Mouse (Mus musculus): ENCODE data around the gene Cwf19l1. TPM values are rescaled to one million over a fixed set of nuclear protein-coding genes. Genes with fewer than 3 reads are reported as not detected.

Cwf19l1 gene
- polyA plus RNA-seq (2014; fragmentation: Nextera tagmentation; extraction: Ambion mirVana): 22.4 and 26.1 TPM in 2 replicates

DNA sequence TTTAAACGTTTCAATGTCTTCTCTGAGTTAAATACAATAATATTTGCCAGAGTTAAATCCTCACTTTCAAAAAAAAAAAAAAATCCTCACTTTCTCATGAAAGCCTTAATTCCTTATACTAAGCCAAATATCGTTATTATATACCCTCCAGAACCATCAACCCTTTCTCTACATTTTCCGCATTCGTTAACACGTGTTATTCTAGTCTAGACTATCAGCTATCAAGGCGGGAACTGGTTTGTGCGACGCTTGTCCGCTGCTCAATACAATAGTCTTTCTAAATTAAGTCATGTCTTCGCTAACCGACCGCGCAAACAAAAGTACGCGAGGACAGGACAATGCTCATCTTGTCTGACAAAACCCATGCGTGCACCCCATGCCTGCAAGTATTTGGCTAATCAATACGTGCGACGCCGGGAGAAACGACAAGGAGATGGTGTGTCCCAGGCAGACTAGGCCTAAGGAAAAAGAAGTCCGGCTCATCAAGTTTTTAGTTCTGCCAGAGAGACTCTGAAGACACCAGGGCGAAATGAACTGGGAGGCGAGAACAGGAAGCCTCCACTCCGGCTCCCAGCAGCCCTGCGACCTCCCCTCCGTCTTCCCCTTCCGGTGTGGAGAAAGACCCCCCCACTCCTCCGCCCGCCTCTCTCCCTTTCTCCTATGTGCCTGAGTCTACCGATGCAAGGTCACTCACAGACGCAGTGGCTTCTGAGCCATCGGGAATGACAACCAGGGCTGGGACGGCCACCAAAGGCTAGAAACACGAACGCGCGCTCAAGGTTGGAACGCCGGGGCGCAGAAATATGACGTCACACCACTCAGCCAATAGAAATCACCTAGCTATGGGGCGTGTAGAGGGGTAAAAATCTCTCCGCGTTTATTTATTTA, at the start of gene Cwf19l1:
Gene Cwf19l1 (minus strand): TSS at position 805 of the 888 bp plus-strand sequence.
- no peaks in the 10 kb centered on the region for H3K27me3 ChIP-seq (ENCODE audit: control insufficient read depth, insufficient read depth, low read length)
- peak within 1 kb of the TSS; percentile 53 for H3K4me3 ChIP-seq (ENCODE audit: low read depth, low read length)
- peak; percentile 83 for ATAC-seq (replicated peaks; ENCODE audit: insufficient number of reproducible peaks, low FRiP score, low TSS enrichment)
- peak within 1 kb of the TSS; percentile 69 for H3K4me2 ChIP-seq
- WGBS (ENCODE audit: insufficient replicate concordance): under 1% methylated on average over 45 of the region's 45 CpGs
- peak within 1 kb of the TSS; percentile 76 for H3K9ac ChIP-seq (ENCODE audit: low read depth, low read length)
- H3K27ac ChIP-seq (ENCODE audit: low read depth, low read length): peak within 1 kb of the TSS; percentile 93
- H3K36me3 ChIP-seq (ENCODE audit: control insufficient read depth, insufficient read depth, low read length): peaks cover 12% of the 10 kb centered on the region; the same call in 1 of the 2 replicates
- no peaks in the 10 kb centered on the region for H3K9me3 ChIP-seq (replicated peaks; ENCODE audit: control insufficient read depth, low read length)
- peaks cover 6% of the 10 kb centered on the region for H3K4me1 ChIP-seq (ENCODE audit: control insufficient read depth, insufficient read depth, low read length)

DNA sequence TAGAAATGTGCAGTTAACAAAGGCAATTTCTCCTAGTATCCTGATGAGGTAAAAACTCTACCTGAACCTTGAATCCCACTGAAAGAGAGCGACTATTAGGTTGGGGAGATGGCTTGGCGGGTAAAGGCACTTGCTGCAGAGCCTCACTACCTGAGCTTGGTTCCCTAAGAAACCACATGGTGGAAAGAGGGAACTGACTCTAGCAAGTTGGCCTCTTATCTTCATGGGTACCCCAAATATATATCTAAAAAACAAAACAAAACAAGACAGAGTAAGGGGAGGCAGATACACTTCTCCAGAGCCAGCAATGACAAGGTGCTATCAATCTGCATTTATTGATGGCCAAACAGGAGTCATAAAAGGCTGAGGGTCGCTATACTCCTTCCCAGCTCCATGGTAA, 48.3 kb upstream of the Cwf19l1 start:
- H3K36me3 ChIP-seq (ENCODE audit: control insufficient read depth, insufficient read depth, low read length): no peaks in the 10 kb centered on the region
- no peaks in the 10 kb centered on the region for H3K4me1 ChIP-seq (ENCODE audit: control insufficient read depth, insufficient read depth, low read length)
- H3K27me3 ChIP-seq (ENCODE audit: control insufficient read depth, insufficient read depth, low read length): no peaks in the 10 kb centered on the region
- no peak overlapping the region for H3K9ac ChIP-seq (ENCODE audit: low read depth, low read length)
- H3K4me3 ChIP-seq (ENCODE audit: low read depth, low read length): no peak overlapping the region
- H3K27ac ChIP-seq (ENCODE audit: low read depth, low read length): no peak overlapping the region
- H3K9me3 ChIP-seq (replicated peaks; ENCODE audit: control insufficient read depth, low read length): no peaks in the 10 kb centered on the region; the same call in 1 of the 2 replicates
- no peak overlapping the region for H3K4me2 ChIP-seq
- 70% methylated on average over 3 of the region's 3 CpGs for WGBS (ENCODE audit: insufficient replicate concordance)
- no peak for ATAC-seq (replicated peaks; ENCODE audit: insufficient number of reproducible peaks, low FRiP score, low TSS enrichment)

DNA sequence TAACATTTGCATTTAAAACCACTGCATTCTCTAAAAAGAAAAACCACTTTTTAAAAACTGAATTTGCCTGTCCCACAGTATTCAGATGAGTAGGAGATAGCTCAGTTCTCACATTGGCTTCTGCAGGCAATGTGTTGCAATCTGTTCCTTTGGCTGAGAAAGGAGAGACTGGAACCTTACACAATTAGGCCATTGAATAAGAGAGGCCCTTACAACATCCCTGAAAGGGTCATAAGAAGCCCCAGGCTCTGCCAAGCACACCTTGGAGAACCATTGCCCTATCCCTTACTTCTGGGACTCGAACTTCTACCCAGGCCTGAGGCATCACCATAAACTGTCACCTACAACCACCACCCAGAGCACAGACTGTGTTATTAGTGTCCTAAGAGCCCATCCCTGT, 44.8 kb upstream of the Cwf19l1 start:
- Histone ChIP-seq H3K4me3 (ENCODE audit: low read depth, low read length) (no peak overlapping the region), H3K9ac (ENCODE audit: low read depth, low read length) (no peak overlapping the region), H3K9me3 (replicated peaks; ENCODE audit: control insufficient read depth, low read length) (no peaks in the 10 kb centered on the region; the same call in 1 of the 2 replicates), H3K36me3 (ENCODE audit: control insufficient read depth, insufficient read depth, low read length) (no peaks in the 10 kb centered on the region), H3K27ac (ENCODE audit: low read depth, low read length) (no peak overlapping the region), H3K4me2 (no peak overlapping the region), H3K4me1 (ENCODE audit: control insufficient read depth, insufficient read depth, low read length) (no peaks in the 10 kb centered on the region), H3K27me3 (ENCODE audit: control insufficient read depth, insufficient read depth, low read length) (no peaks in the 10 kb centered on the region)
- 76% methylated on average over 1 of the region's 1 CpGs for WGBS (ENCODE audit: insufficient replicate concordance)
- ATAC-seq (replicated peaks; ENCODE audit: insufficient number of reproducible peaks, low FRiP score, low TSS enrichment): no peak

DNA sequence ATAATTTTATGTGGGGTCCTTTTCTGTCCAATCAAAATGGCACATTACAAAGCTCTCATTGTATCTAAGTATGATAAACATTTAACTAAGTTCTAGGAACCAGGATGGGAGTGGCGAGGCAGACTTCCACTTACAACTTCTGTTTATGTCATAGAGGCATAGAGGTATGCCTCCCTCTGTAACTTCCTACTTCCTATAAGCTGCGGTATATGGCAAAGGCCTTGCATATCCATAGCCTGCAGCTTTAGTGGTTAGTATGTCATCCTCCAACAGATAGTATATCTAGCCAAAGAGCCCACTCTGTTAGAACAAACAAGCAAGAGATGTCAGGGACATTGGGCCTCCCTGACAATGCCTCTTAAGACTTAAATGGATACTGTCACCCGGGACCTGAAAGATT, 41.1 kb upstream of the Cwf19l1 start:
- no peak overlapping the region for H3K27ac ChIP-seq (ENCODE audit: low read depth, low read length)
- WGBS (ENCODE audit: insufficient replicate concordance): 77% methylated on average over 3 of the region's 3 CpGs
- no peaks in the 10 kb centered on the region for H3K36me3 ChIP-seq (ENCODE audit: control insufficient read depth, insufficient read depth, low read length)
- H3K4me1 ChIP-seq (ENCODE audit: control insufficient read depth, insufficient read depth, low read length): no peaks in the 10 kb centered on the region
- H3K9me3 ChIP-seq (replicated peaks; ENCODE audit: control insufficient read depth, low read length): peaks cover 2% of the 10 kb centered on the region; the same call in 1 of the 2 replicates
- no peak overlapping the region for H3K4me3 ChIP-seq (ENCODE audit: low read depth, low read length)
- no peak overlapping the region for H3K4me2 ChIP-seq
- no peaks in the 10 kb centered on the region for H3K27me3 ChIP-seq (ENCODE audit: control insufficient read depth, insufficient read depth, low read length)
- no peak for ATAC-seq (replicated peaks; ENCODE audit: insufficient number of reproducible peaks, low FRiP score, low TSS enrichment)
- H3K9ac ChIP-seq (ENCODE audit: low read depth, low read length): no peak overlapping the region

DNA sequence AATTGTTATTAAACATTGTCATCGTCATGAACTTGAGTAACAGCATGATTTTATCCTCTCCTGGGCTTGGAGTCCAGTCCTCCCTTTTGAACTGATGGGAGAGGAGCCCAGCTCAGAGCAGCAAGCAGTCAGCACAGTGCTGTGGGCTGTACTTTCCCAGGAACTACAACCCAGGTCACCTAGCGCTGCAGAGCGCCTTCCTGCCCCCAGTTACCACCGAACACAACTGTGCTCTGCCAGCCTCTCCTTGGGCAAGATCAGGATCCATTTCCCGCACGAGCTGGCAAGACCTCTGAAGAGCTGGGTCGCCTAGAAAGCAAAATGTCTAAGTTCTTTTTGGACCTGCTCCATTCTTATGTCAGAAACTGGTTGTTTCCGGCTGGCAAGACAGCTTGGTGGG, 39.2 kb upstream of the Cwf19l1 start:
- Histone ChIP-seq H3K36me3 (ENCODE audit: control insufficient read depth, insufficient read depth, low read length) (no peaks in the 10 kb centered on the region), H3K9me3 (replicated peaks; ENCODE audit: control insufficient read depth, low read length) (peaks cover 2% of the 10 kb centered on the region; the same call in 1 of the 2 replicates), H3K27me3 (ENCODE audit: control insufficient read depth, insufficient read depth, low read length) (no peaks in the 10 kb centered on the region), H3K4me3 (ENCODE audit: low read depth, low read length) (no peak overlapping the region), H3K27ac (ENCODE audit: low read depth, low read length) (no peak overlapping the region), H3K9ac (ENCODE audit: low read depth, low read length) (no peak overlapping the region), H3K4me2 (no peak overlapping the region), H3K4me1 (ENCODE audit: control insufficient read depth, insufficient read depth, low read length) (no peaks in the 10 kb centered on the region)
- WGBS (ENCODE audit: insufficient replicate concordance): 61% methylated on average over 8 of the region's 8 CpGs
- no peak for ATAC-seq (replicated peaks; ENCODE audit: insufficient number of reproducible peaks, low FRiP score, low TSS enrichment)

DNA sequence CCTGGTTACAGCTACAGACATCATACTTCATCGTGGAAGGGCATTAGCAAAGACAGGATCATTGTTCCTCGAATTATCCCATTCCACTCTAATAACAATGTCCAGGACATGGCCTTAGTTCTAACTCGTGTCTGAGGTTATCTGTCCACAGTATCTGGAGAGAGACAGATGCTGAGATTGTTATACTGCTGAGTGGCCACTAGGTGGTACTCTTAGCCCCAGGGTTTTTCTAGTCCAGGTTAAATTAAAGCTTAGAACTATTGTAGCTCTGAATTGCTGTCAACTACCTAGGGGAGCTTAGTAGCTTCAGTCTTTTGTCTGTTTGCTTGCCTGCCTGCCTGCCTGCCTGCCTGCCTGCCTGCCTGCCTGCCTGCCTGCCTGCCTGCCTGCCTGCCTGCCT, 25.8 kb upstream of the Cwf19l1 start:
- no peak overlapping the region for H3K4me3 ChIP-seq (ENCODE audit: low read depth, low read length)
- H3K27me3 ChIP-seq (ENCODE audit: control insufficient read depth, insufficient read depth, low read length): no peaks in the 10 kb centered on the region; the same call in 1 of the 2 replicates
- H3K9me3 ChIP-seq (replicated peaks; ENCODE audit: control insufficient read depth, low read length): no peaks in the 10 kb centered on the region
- no peak overlapping the region for H3K4me2 ChIP-seq
- H3K27ac ChIP-seq (ENCODE audit: low read depth, low read length): no peak overlapping the region
- no peaks in the 10 kb centered on the region for H3K36me3 ChIP-seq (ENCODE audit: control insufficient read depth, insufficient read depth, low read length)
- no peak for ATAC-seq (replicated peaks; ENCODE audit: insufficient number of reproducible peaks, low FRiP score, low TSS enrichment)
- H3K4me1 ChIP-seq (ENCODE audit: control insufficient read depth, insufficient read depth, low read length): no peaks in the 10 kb centered on the region
- WGBS (ENCODE audit: insufficient replicate concordance): 8% methylated on average over 3 of the region's 3 CpGs
- no peak overlapping the region for H3K9ac ChIP-seq (ENCODE audit: low read depth, low read length)

DNA sequence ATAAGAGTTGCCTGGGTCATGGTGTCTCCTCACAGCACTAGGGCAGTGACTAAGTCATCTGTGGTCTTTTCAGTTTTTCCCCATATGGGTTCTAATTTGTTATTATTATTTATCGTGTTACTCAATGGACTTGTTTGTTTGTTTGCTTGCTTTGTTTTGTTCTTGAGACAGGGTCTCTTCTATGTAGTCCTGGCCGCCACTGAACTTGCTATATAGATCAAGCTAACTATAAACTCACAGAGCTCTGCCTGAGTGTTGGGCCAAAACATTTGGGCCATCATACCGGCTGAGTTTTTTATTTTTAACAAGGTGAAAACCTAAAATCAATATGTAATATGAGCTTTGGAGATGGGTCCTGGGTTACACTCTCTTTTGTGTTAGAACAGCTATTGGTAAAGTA, 23.7 kb upstream of the Cwf19l1 start:
- ATAC-seq (replicated peaks; ENCODE audit: insufficient number of reproducible peaks, low FRiP score, low TSS enrichment): no peak
- Histone ChIP-seq H3K9ac (ENCODE audit: low read depth, low read length) (no peak overlapping the region), H3K27ac (ENCODE audit: low read depth, low read length) (no peak overlapping the region), H3K27me3 (ENCODE audit: control insufficient read depth, insufficient read depth, low read length) (peaks cover 9% of the 10 kb centered on the region), H3K4me2 (no peak overlapping the region), H3K36me3 (ENCODE audit: control insufficient read depth, insufficient read depth, low read length) (no peaks in the 10 kb centered on the region), H3K9me3 (replicated peaks; ENCODE audit: control insufficient read depth, low read length) (no peaks in the 10 kb centered on the region), H3K4me1 (ENCODE audit: control insufficient read depth, insufficient read depth, low read length) (no peaks in the 10 kb centered on the region), H3K4me3 (ENCODE audit: low read depth, low read length) (no peak overlapping the region)
- 75% methylated on average over 3 of the region's 3 CpGs for WGBS (ENCODE audit: insufficient replicate concordance)

DNA sequence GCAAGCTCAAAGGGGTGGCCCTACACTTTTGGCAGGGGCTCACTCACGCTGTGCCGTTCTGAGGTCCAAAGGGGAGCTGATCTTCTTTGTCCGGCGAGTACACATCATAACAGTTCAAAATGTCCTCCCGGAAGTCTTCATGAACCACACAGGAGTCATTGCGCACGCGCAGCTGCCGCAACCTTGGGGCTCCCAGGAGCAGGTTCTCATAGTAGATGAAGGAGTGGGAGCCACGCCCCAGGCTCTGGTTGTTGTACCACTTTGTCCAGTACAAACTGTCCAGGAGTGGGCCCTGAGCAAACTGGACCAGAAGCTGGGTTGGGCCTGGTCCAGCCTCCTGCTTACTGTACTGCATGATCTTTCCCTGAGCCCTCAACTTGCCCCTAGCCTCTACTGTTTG, 21.3 kb upstream of the Cwf19l1 start:
- Histone ChIP-seq H3K36me3 (ENCODE audit: control insufficient read depth, insufficient read depth, low read length) (no peaks in the 10 kb centered on the region), H3K9ac (ENCODE audit: low read depth, low read length) (no peak overlapping the region), H3K4me1 (ENCODE audit: control insufficient read depth, insufficient read depth, low read length) (no peaks in the 10 kb centered on the region), H3K27ac (ENCODE audit: low read depth, low read length) (no peak overlapping the region), H3K27me3 (ENCODE audit: control insufficient read depth, insufficient read depth, low read length) (peaks cover 13% of the 10 kb centered on the region), H3K9me3 (replicated peaks; ENCODE audit: control insufficient read depth, low read length) (no peaks in the 10 kb centered on the region), H3K4me2 (no peak overlapping the region), H3K4me3 (ENCODE audit: low read depth, low read length) (no peak overlapping the region)
- 85% methylated on average over 10 of the region's 10 CpGs for WGBS (ENCODE audit: insufficient replicate concordance)
- no peak for ATAC-seq (replicated peaks; ENCODE audit: insufficient number of reproducible peaks, low FRiP score, low TSS enrichment)

DNA sequence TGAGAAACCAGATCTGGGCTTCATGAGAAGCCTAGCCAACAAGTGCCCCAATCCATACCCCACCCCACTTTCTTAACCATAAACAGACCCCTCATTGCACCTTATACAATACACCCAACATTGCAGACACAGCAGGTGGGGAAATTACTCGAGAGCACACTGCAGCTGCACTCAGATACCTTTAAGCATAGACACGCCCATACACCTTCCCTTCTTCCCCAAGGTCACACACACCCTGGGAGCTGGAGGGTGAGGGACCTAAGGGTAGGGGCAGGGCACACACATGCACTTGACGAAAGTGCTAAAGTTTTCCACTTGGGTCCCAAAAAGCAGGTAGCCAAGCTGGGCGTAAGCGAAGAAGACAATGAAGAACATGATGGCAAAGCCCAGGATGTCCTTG, 18.1 kb upstream of the Cwf19l1 start:
- H3K4me2 ChIP-seq: no peak overlapping the region
- no peaks in the 10 kb centered on the region for H3K36me3 ChIP-seq (ENCODE audit: control insufficient read depth, insufficient read depth, low read length)
- no peak overlapping the region for H3K4me3 ChIP-seq (ENCODE audit: low read depth, low read length)
- no peaks in the 10 kb centered on the region for H3K9me3 ChIP-seq (replicated peaks; ENCODE audit: control insufficient read depth, low read length)
- H3K4me1 ChIP-seq (ENCODE audit: control insufficient read depth, insufficient read depth, low read length): no peaks in the 10 kb centered on the region
- 69% methylated on average over 5 of the region's 5 CpGs for WGBS (ENCODE audit: insufficient replicate concordance)
- H3K27ac ChIP-seq (ENCODE audit: low read depth, low read length): no peak overlapping the region
- no peak overlapping the region for H3K9ac ChIP-seq (ENCODE audit: low read depth, low read length)
- peaks cover 16% of the 10 kb centered on the region for H3K27me3 ChIP-seq (ENCODE audit: control insufficient read depth, insufficient read depth, low read length)
- ATAC-seq (replicated peaks; ENCODE audit: insufficient number of reproducible peaks, low FRiP score, low TSS enrichment): no peak

All from heart, embryonic 11.5 days (tissue).